Mouse (Mus musculus): ENCODE data around the gene Zfp574. TPM values are rescaled to one million over a fixed set of nuclear protein-coding genes. Genes with fewer than 3 reads are reported as not detected.
"Not testable (repeated sequence)": the region's sequence is repeated elsewhere in the genome, so short reads cannot be mapped to it uniquely, and the experiment has no call there.

The Zfp574 gene
- 10 to 100 TPM; 22.3 to 24.4 TPM for total RNA-seq (2021)
- long read RNA-seq, experiment 1, full-length matches to known transcripts, result 21 of 29 reads
- long read RNA-seq, experiment 1, partial matches to known transcripts, result 0 of 29 reads
- long read RNA-seq, experiment 1, other reads (novel, unspliced or antisense), result 8 of 29 reads
- long read RNA-seq, experiment 2, full-length matches to known transcripts, result 15 of 25 reads
- long read RNA-seq, experiment 2, partial matches to known transcripts, result 0 of 25 reads
- long read RNA-seq, experiment 2, other reads (novel, unspliced or antisense), result 10 of 25 reads

DNA sequence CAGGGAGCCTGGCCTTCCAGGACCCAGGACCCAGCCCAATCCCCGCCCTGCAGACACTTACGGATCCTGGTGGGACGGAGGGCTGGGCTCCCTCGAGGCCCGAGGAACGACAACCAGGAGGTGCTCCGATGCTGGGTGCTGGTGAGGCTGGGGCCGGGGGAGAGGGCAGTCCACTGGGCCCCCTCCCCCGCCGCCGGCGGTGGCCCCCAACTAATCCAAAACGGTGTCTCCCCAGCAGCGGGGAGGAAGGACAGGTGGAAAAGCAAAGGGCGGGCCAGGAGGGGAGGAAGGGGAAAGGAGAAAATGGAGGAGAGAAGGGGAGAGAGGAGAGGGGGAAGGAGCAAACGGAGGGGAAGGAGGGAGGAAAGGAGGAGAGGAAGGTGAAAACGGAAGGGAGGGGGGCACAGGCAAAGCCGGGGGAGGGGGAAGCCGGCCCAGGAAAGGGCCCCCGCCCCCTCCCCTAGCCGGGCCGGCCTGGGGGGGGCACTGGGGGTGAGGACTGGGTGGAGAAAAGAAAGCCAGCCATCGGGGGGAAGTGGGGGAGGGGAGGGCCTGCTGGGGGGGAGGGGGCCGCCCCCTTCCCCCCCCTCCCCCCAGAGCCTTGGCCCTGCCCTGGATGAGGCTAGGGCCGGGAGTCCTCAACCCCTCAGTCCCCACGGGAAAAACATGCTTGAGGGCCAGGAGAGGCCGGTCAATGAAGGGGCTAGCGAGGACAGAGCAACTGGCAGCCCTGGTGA lies at the start of gene Zfp574, which contains the start of gene Grik5:
Zfp574 (plus strand) TSS at position 589 of the 737 bp plus-strand sequence.
Grik5 (minus strand) TSS at position 368 of the 737 bp plus-strand sequence.
- no peak for DNase-seq (ENCODE audit: low spot score in 2 of 2)

DNA sequence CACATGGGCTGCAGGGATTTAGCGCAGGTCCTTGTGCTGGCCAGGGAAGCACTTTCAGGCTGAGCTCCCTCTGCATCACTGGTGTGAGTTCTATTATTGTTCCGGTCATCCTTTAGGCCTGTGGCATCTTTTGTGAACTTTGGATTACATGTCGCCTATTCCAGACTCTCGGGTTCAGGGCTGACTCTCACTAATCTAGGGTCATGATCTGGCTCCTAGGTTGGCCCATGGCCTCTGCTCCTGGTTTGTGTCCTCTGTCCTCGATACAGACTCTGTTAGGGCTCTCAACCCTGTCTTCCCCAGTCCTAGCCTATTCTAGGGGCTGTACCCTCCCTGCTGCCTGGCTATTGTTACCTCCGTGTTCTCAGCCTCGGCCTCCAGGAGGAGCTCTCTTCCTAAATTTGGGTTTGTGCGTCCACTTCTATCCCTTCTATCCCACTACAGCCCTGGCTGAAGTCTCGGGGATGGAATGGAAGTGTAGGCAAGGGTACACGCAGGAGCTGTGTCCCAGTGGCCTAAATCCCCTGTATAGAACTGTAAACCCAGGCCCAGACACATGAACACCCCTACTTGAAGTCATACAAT lies 46.4 kb upstream of the Zfp574 start:
- no peak for DNase-seq (ENCODE audit: low spot score in 2 of 2)

- no peak for DNase-seq (ENCODE audit: low spot score in 2 of 2)
Measured at GRCm38 (mm10) chr7:25026452-25026851, 45.9 kb upstream of the Zfp574 start.

DNA sequence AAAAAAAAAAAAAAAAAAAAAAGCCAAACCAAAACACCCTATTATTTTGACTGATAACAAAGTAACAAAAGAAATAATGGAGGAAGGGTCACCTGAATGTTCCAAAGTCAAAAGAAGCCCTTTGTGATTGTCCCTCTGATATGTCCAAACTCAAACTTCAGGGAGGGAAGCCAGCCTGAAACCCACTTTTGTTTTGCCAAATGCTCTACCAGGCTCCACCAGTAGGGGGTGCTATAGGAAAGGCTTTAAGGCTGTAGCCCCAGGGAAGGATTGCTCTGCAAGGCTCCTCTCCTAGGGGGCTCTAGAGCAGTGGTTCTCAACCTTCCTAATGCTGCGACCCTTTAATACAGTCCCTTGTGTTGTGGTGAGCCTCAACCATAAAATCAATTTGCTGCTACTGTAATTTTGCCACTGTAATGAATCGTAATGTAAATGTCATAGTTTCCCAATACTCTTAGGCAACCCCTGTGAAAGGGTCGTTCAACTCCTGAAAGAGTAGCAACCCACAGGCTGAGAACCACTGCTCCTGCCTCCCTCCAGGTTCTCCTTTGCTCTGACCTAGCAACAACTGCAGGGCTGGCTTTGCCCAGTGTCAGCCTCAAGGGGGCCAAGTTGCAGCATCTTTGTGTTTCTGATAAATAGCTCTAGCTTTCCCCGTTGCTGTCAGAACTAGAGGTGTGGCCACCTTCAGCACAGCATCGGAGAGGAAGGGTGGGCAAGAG lies 42.2 kb upstream of the Zfp574 start:
- DNase-seq (ENCODE audit: low spot score in 2 of 2), result peak; percentile 45 to 62

DNA sequence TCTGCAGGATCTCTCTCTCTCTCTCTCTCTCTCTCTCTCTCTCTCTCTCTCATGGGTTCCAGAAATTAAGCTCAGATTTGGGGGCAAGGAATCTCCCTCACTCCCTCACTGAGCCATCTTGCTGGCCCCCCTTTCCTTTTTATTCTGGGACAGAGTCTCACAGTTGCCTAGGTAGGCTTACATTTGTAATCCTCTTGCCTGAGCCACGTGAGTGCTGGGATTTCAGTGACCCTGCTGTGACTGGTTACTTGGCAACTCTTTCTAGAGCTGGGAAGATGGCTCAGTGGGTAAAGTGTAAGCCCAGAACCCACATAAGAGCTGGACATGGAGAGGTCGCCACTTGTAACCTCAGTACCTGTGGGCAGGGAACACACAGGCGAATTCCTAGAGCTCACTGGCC lies 40.8 kb upstream of the Zfp574 start:
- no peak for DNase-seq (ENCODE audit: low spot score in 2 of 2)

DNA sequence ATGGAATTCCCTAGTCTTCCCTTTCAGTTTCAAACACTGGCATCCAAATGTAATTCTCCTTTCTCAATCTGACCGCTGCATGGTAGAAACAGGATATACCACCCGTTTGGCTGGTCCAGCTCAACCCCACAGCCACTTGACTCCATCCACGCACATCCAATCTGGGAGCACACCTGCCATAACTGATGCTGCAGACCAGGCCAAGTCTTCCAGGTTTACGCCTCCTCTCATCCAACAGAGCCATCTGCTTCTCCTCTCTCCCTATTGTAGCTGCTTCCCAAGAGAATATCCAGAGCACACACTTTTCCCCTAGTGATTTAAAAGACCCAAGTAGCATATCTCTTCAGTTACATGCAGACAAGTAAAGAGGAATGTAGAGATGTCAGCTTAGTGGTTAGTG lies 37.6 kb upstream of the Zfp574 start:
- no peak for DNase-seq (ENCODE audit: low spot score in 2 of 2)

GRCm38 (mm10) chr7:25035916-25036315 lies 36.5 kb upstream of the Zfp574 start:
- DNase-seq (ENCODE audit: low spot score in 2 of 2), result peak; percentile 39 to 48

- no peak for DNase-seq (ENCODE audit: low spot score in 2 of 2)
Measured at GRCm38 (mm10) chr7:25041921-25042320, 30.4 kb upstream of the Zfp574 start.

DNA sequence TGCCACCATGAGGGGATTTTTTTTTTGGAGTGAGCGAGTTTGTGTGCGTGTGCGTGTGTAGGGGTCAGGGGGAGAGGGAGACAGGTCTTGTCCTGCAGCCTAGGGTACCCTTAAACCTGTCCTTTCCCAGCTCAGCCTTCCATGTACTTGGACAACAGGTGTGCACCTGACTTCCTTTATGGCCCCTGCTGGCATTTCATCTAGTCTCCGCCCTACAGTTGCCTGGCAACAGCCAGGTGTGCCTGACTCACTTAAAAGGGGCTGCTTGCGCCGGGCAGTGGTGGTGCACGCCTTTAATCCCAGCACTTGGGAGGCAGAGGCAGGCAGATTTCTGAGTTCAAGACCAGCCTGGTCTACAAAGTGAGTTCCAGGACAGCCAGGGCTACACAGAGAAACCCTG lies 27.8 kb upstream of the Zfp574 start:
- DNase-seq (ENCODE audit: low spot score in 2 of 2), result not testable (repeated sequence)

DNA sequence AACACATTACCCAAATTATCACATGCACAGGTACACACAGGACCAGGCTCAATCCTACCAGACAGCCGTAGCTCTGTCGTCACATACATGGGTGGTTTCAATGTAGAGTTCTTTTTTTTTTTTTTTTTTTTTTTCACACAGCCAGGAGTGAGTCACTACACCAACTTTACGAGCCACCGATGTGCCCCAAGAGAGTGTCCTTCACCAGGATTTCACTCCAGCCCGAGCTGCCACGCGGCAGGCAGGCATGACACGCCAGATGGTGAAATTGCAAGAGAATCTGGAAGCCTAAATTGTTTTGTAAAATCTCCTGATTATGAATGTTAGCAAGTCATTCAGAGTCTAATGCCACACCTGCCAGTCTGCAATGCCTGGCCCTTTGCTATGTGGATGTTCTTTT lies 25.0 kb upstream of the Zfp574 start:
- no peak for DNase-seq (ENCODE audit: low spot score in 2 of 2)

DNA sequence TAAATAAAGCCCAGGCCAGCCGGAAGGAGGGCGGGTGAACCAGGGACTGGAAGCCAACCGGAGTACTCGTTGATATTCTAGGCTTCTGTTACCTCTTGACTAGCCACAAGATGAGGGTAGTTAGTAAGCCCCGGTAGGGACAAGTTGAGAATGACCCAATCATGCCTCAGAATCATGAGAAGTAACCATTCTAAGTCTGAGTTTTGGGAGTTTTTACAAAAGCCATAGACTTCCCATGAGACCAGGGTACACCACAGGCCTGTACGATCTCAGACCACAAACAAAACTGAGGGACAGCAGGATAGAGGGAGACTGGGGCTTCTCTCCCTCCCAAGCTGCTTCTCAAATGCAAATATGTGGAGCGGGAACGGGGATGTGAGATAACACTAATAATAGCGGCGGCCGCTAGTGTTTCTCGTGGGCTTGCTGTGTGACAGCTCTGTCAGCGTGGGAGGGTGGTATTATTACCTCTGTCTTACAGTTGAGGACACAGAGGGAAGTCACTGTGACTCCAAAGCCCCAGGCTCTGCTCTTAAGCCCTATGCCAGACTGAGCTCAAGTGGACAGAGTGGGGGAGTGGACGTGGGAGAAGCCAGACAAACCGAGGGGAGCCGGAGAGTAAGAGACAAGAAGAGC lies 23.0 kb upstream of the Zfp574 start:
- DNase-seq (ENCODE audit: low spot score in 2 of 2), result no peak

DNA sequence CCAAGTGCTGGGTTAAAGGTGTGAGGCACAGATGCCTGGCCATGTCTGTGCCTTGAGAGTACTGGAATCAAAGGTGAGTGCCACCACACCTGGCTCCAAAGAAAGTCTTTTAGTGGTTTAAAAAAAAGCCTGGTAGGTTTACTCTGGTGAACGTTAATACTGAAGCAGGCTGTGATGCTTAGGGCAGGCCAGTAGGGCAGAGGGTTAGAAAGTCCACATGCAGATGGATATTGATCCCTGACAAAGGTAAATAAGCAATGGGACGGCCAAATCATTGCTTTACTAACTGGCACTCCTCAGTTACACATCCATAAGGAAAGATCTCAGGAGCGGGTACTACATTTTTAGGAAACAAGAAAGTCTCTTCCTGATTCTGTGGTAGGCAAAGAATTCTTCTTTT lies 19.8 kb upstream of the Zfp574 start:
- DNase-seq (ENCODE audit: low spot score in 2 of 2), result no peak

DNA sequence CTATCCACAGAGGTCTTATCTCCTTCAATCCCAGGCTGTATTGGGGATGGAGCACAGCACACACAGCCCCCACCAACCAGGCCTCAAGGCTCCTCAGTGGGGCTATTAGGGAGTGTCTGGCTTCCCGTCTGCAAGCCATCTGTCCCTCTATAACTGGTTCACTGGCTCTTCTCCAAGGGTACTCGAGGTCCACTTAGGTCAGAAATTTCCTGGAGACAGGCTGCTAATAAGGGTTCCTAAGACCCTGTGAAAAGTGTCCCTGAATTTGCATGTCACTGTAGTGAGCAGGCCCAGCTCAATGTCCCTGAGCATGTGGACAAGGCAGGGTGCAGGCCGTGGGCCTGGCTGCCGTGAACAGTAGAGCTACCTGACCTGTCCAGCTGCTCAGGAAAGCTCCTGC lies 15.4 kb upstream of the Zfp574 start:
- DNase-seq (ENCODE audit: low spot score in 2 of 2), result no peak

GRCm38 (mm10) chr7:25057888-25058287 lies 14.5 kb upstream of the Zfp574 start:
- no peak for DNase-seq (ENCODE audit: low spot score in 2 of 2)

DNA sequence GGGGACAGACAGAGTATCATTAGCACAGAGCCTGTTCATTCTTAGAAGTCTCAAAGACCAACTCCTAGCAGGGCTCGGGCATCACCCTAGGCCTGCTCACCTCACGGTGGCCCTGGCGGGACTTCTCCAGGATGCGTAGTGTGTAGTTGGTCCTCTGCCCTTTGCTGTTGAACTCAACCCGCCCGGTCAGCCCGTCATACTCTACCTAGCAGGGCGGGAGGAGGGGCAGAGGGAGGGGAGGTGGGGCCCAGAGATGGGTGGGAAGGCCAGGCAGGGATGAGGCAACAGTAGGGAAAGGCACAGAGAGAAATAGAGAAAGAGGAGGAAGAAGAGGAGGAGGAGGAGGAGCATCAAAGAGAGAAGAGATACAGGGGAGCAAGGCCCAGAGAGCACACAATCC lies 14.0 kb upstream of the Zfp574 start:
- no peak for DNase-seq (ENCODE audit: low spot score in 2 of 2)

- DNase-seq (ENCODE audit: low spot score in 2 of 2), result no peak
Measured at GRCm38 (mm10) chr7:25058836-25059235, 13.5 kb upstream of the Zfp574 start.

DNA sequence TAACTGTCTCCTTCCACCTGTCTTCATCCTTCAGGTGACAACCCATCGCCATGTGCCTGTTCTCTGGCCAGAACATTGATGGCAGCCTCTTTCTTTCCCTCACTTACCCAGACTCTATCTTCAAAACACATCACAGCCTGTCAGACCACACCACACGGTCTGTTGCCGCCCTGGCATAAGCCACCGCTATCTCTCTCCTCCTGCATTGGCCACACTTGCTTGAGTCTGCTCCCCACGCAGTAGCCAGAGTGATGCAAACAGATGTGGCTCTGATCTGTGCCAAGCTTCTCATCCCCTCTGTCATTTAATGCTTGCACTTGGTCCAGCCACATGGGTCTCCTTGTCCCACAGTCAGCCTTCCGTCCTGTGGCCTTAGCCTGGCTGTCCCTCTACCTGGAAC lies 9.0 kb upstream of the Zfp574 start:
- DNase-seq (ENCODE audit: low spot score in 2 of 2), result no peak

GRCm38 (mm10) chr7:25063900-25064299 lies 8.5 kb upstream of the Zfp574 start:
- no peak for DNase-seq (ENCODE audit: low spot score in 2 of 2)

GRCm38 (mm10) chr7:25067338-25067737 lies 5.0 kb upstream of the Zfp574 start:
- DNase-seq (ENCODE audit: low spot score in 2 of 2), result no peak

- no peak for DNase-seq (ENCODE audit: low spot score in 2 of 2)
Measured at GRCm38 (mm10) chr7:25067909-25068656, 4.3 kb upstream of the Zfp574 start.
